9 mouse cellular contexts compared by ENCODE assay signal in genomic region chr11:98742397-98743291, GRCm38 (mm10). TPM values are rescaled to one million over a fixed set of nuclear protein-coding genes. Genes with fewer than 3 reads are reported as not detected.
DNase-seq lines count a peak whose midpoint lies in the region; ATAC-seq and TF ChIP-seq lines count a peak whose summit lies in the region.
"Had no signal": no experiment of that assay in that cellular context is flagged by ENCODE, and none has a peak within 500 bp of the region (broad histone marks: within the 10 kb centered on the region; RNA-seq: fewer than 3 reads in every experiment).

No protein-coding gene starts in this region.

- H3K27me3 ChIP-seq in E14TG2a.4 (ENCODE audit: insufficient read depth, low read length): peaks cover 15% of the 10 kb centered on the region
- no peaks in the 10 kb centered on the region for H3K27me3 ChIP-seq in heart, embryonic 13.5 days (replicated peaks)
- no peaks in the 10 kb centered on the region for H3K27me3 ChIP-seq in midbrain, embryonic 12.5 days

- ATAC-seq in frontal cortex, adult (ENCODE audit: low TSS enrichment): 0 out of 2 replicates have a peak, but pooled peaks have one; percentile 8
- ATAC-seq in heart, embryonic 13.5 days (ENCODE audit: extremely low read depth, insufficient number of reproducible peaks, low FRiP score, low TSS enrichment): no peak
- peak; percentile 16; the same call in 1 of the 2 replicates for ATAC-seq in midbrain, embryonic 12.5 days (ENCODE audit: low FRiP score, low read depth)
- ATAC-seq in megakaryocyte-erythroid progenitor cell, adult 5-6 weeks (replicated peaks; ENCODE audit: low FRiP score, low TSS enrichment, poor library complexity, severe bottlenecking): no peak

- no peak for TF ChIP-seq CTCF in E14TG2a.4 (conservative IDR thresholded peaks at IDR 0.05; ENCODE audit: low read length)

- peak overlapping the region; percentile 95 for H3K9ac ChIP-seq in heart, embryonic 13.5 days
- H3K9ac ChIP-seq in midbrain, embryonic 12.5 days (replicated peaks): peak overlapping the region; percentile 94

- H3K4me2 ChIP-seq in heart, embryonic 13.5 days: peak overlapping the region; percentile 79
- peak overlapping the region; percentile 74 for H3K4me2 ChIP-seq in midbrain, embryonic 12.5 days (replicated peaks)

- DNase-seq in frontal cortex, postnatal 25 days (ENCODE audit: low spot score in 2 of 2): no peak
- DNase-seq in embryo, embryonic 10.5 days (ENCODE audit: low spot score): peak; percentile 50
- DNase-seq in kidney, postnatal 25 days: peak; percentile 45 to 64

- H3K36me3 ChIP-seq in E14TG2a.4 (ENCODE audit: insufficient read depth, low read length): no peaks in the 10 kb centered on the region
- no peaks in the 10 kb centered on the region for H3K36me3 ChIP-seq in heart, embryonic 13.5 days
- no peaks in the 10 kb centered on the region for H3K36me3 ChIP-seq in midbrain, embryonic 12.5 days

- H3K4me3 ChIP-seq in E14TG2a.4 (replicated peaks; ENCODE audit: low read length): peak overlapping the region; percentile 86
- H3K4me3 ChIP-seq in heart, embryonic 13.5 days: peak overlapping the region; percentile 79
- peak overlapping the region; percentile 83 for H3K4me3 ChIP-seq in midbrain, embryonic 12.5 days

- peak overlapping the region; percentile 96 for H3K27ac ChIP-seq in heart, embryonic 13.5 days (replicated peaks)
- peak overlapping the region; percentile 99 for H3K27ac ChIP-seq in midbrain, embryonic 12.5 days (replicated peaks)

- WGBS in heart, embryonic 13.5 days: 1% methylated on average over 21 of the region's 21 CpGs
- 2% methylated on average over 20 of the region's 21 CpGs for WGBS in midbrain, embryonic 12.5 days

- peaks cover 90% of the 10 kb centered on the region for H3K4me1 ChIP-seq in E14TG2a.4 (replicated peaks; ENCODE audit: low read depth, low read length)
- H3K4me1 ChIP-seq in heart, embryonic 13.5 days: peaks cover 74% of the 10 kb centered on the region
- peaks cover 86% of the 10 kb centered on the region for H3K4me1 ChIP-seq in midbrain, embryonic 12.5 days

- H3K9me3 ChIP-seq in E14TG2a.4 (ENCODE audit: low read length): no peaks in the 10 kb centered on the region
- H3K9me3 ChIP-seq in heart, embryonic 13.5 days: no peaks in the 10 kb centered on the region
- H3K9me3 ChIP-seq in midbrain, embryonic 12.5 days: no peaks in the 10 kb centered on the region

RNA-seq across cellular contexts. Expression of gene Thra, which starts 2.2 kb away (rescaled TPM):
- polyA plus RNA-seq in heart, embryonic 13.5 days (2015; fragmentation: Nextera tagmentation; extraction: Ambion mirVana): 30.0 and 32.0 TPM in 2 replicates
- polyA plus RNA-seq in midbrain, embryonic 12.5 days (2016; fragmentation: Nextera tagmentation; extraction: Ambion mirVana): 45.3 and 47.6 TPM in 2 replicates
- total RNA-seq in megakaryocyte-erythroid progenitor cell, adult 5-6 weeks (2014; fragmentation: Nextera tagmentation): 47.5 and 51.0 TPM in 2 replicates
- total RNA-seq in megakaryocyte-erythroid progenitor cell, adult 5-6 weeks (2017): 20.4 and 23.3 TPM in 2 replicates

RNA-seq across cellular contexts. Expression of gene Med24, which starts 13.4 kb away (rescaled TPM):
- 35.1 and 37.4 TPM in 2 replicates for polyA plus RNA-seq in heart, embryonic 13.5 days (2015; fragmentation: Nextera tagmentation; extraction: Ambion mirVana)
- 96.5 and 97.7 TPM in 2 replicates for polyA plus RNA-seq in midbrain, embryonic 12.5 days (2016; fragmentation: Nextera tagmentation; extraction: Ambion mirVana)
- 62.2 and 78.6 TPM in 2 replicates for total RNA-seq in megakaryocyte-erythroid progenitor cell, adult 5-6 weeks (2014; fragmentation: Nextera tagmentation)
- 30.1 and 42.7 TPM in 2 replicates for total RNA-seq in megakaryocyte-erythroid progenitor cell, adult 5-6 weeks (2017)

RNA-seq across cellular contexts. Expression of gene Nr1d1, which starts 32.5 kb away (rescaled TPM):
- 5.9 and 6.4 TPM in 2 replicates for polyA plus RNA-seq in heart, embryonic 13.5 days (2015; fragmentation: Nextera tagmentation; extraction: Ambion mirVana)
- polyA plus RNA-seq in midbrain, embryonic 12.5 days (2016; fragmentation: Nextera tagmentation; extraction: Ambion mirVana): 1.2 and 1.5 TPM in 2 replicates
- total RNA-seq in megakaryocyte-erythroid progenitor cell, adult 5-6 weeks (2014; fragmentation: Nextera tagmentation): 4.1 and 8.0 TPM in 2 replicates
- total RNA-seq in megakaryocyte-erythroid progenitor cell, adult 5-6 weeks (2017): 0.34 and 1.3 TPM in 2 replicates

RNA-seq across cellular contexts. Expression of gene Csf3, which starts 41.6 kb away (rescaled TPM):
- polyA plus RNA-seq in heart, embryonic 13.5 days (2015; fragmentation: Nextera tagmentation; extraction: Ambion mirVana): not detected in 2 replicates
- polyA plus RNA-seq in midbrain, embryonic 12.5 days (2016; fragmentation: Nextera tagmentation; extraction: Ambion mirVana): not detected in 2 replicates
- not detected in 2 replicates for total RNA-seq in megakaryocyte-erythroid progenitor cell, adult 5-6 weeks (2014; fragmentation: Nextera tagmentation)
- not detected in 2 replicates for total RNA-seq in megakaryocyte-erythroid progenitor cell, adult 5-6 weeks (2017)
- total RNA-seq: layer of hippocampus, adult 18-20 months had no signal

RNA-seq across cellular contexts. Expression of gene Msl1, which starts 52.7 kb away (rescaled TPM):
- 14.6 and 15.7 TPM in 2 replicates for polyA plus RNA-seq in heart, embryonic 13.5 days (2015; fragmentation: Nextera tagmentation; extraction: Ambion mirVana)
- polyA plus RNA-seq in midbrain, embryonic 12.5 days (2016; fragmentation: Nextera tagmentation; extraction: Ambion mirVana): 38.6 and 42.4 TPM in 2 replicates
- 58.6 and 74.8 TPM in 2 replicates for total RNA-seq in megakaryocyte-erythroid progenitor cell, adult 5-6 weeks (2014; fragmentation: Nextera tagmentation)
- total RNA-seq in megakaryocyte-erythroid progenitor cell, adult 5-6 weeks (2017): 57.8 and 68.3 TPM in 2 replicates

Comparison
In these comparisons a context has a peak if more than half of its experiments do, and no peak if none do; other contexts are left out.
1. ATAC-seq: peak in frontal cortex, adult (single experiment) and midbrain, embryonic 12.5 days (single experiment); none in heart, embryonic 13.5 days (single experiment) and megakaryocyte-erythroid progenitor cell, adult 5-6 weeks (single experiment).
2. DNase-seq: peak in embryo, embryonic 10.5 days (single experiment) and kidney, postnatal 25 days (2 of 2); none in frontal cortex, postnatal 25 days (0 of 2).
3. Peak in every context shown above with its lines, with median percentiles within 50 percentile points of each other: H3K4me3 ChIP-seq.